Mouse (Mus musculus): Measurements from ENCODE around the gene Gm10406. TPM values are rescaled to one million over a fixed set of nuclear protein-coding genes. Genes with fewer than 3 reads are reported as not detected.
"Not testable (repeated sequence)": the region's sequence is repeated elsewhere in the genome, so short reads cannot be mapped to it uniquely, and the experiment has no call there.

Gm10406 gene
- 0.45 and 0.82 TPM in 2 replicates for polyA plus RNA-seq (2015; fragmentation: Nextera tagmentation; extraction: Ambion mirVana)

GRCm38 (mm10) chr14:7026781-7027749 lies at the start of gene Gm10406:
Gm10406 (minus strand) TSS chr14:7027449.
- not testable (repeated sequence) for H3K27me3 ChIP-seq (replicated peaks); H3K9ac ChIP-seq; H3K27ac ChIP-seq; H3K9me3 ChIP-seq; H3K4me1 ChIP-seq; H3K36me3 ChIP-seq; ATAC-seq (ENCODE audit: insufficient read depth, low FRiP score, low read depth)
- Histone ChIP-seq H3K4me2 (peak within 1 kb of the TSS; percentile 85), H3K4me3 (replicated peaks) (peak within 1 kb of the TSS; percentile 47)
- WGBS: 1% methylated on average over 59 of the region's 70 CpGs

GRCm38 (mm10) chr14:7044870-7045269 lies 17.6 kb upstream of the Gm10406 start, which contains the start of gene Gm3685:
Gm3685 (minus strand) TSS chr14:7044970.
- not testable (repeated sequence) for H3K27ac ChIP-seq; H3K36me3 ChIP-seq; H3K4me2 ChIP-seq; H3K4me1 ChIP-seq; H3K4me3 ChIP-seq (replicated peaks); H3K27me3 ChIP-seq (replicated peaks); H3K9ac ChIP-seq; H3K9me3 ChIP-seq; ATAC-seq (ENCODE audit: insufficient read depth, low FRiP score, low read depth)
- no CpG with 5 or more reads among the region's 2 CpGs for WGBS

GRCm38 (mm10) chr14:7026274-7026673 lies 975 bp downstream of the Gm10406 start:
- not testable (repeated sequence) for H3K4me2 ChIP-seq; H3K9me3 ChIP-seq; ATAC-seq (ENCODE audit: insufficient read depth, low FRiP score, low read depth); H3K36me3 ChIP-seq; H3K4me3 ChIP-seq (replicated peaks); H3K4me1 ChIP-seq; H3K27ac ChIP-seq; H3K9ac ChIP-seq; H3K27me3 ChIP-seq (replicated peaks)
- WGBS: 7% methylated on average over 9 of the region's 9 CpGs

- H3K27ac ChIP-seq; H3K4me3 ChIP-seq (replicated peaks); H3K9ac ChIP-seq; ATAC-seq (ENCODE audit: insufficient read depth, low FRiP score, low read depth); H3K4me2 ChIP-seq; H3K27me3 ChIP-seq (replicated peaks); H3K9me3 ChIP-seq; H3K4me1 ChIP-seq; H3K36me3 ChIP-seq: not testable (repeated sequence)
- 40% methylated on average over 1 of the region's 2 CpGs for WGBS
These were observed 53.5 kb downstream of the Gm10406 start, which contains the start of gene Gm6356 for GRCm38 (mm10) chr14:6973718-6974117. Gm6356 (minus strand) TSS chr14:6973818.

Other genes starting within 250 kb of the Gm10406 start
- gene Gm3642, start 187.1 kb downstream of the Gm10406 start, polyA plus RNA-seq (2015; fragmentation: Nextera tagmentation; extraction: Ambion mirVana): not detected in 2 replicates
- gene Gm3667, start 137.5 kb downstream of the Gm10406 start, polyA plus RNA-seq (2015; fragmentation: Nextera tagmentation; extraction: Ambion mirVana): 0.65 and 0.73 TPM in 2 replicates
- gene Gm6356, start 53.6 kb downstream of the Gm10406 start, polyA plus RNA-seq (2015; fragmentation: Nextera tagmentation; extraction: Ambion mirVana): not detected in 2 replicates
- not detected in 2 replicates for gene Gm3685, start 17.5 kb upstream of the Gm10406 start, polyA plus RNA-seq (2015; fragmentation: Nextera tagmentation; extraction: Ambion mirVana)
- gene Gm3696, start 73.2 kb upstream of the Gm10406 start, polyA plus RNA-seq (2015; fragmentation: Nextera tagmentation; extraction: Ambion mirVana): 1.2 and 1.3 TPM in 2 replicates
- not detected in 2 replicates for gene Gm6676, start 98.0 kb upstream of the Gm10406 start, polyA plus RNA-seq (2015; fragmentation: Nextera tagmentation; extraction: Ambion mirVana)
- 4.5 and 5.6 TPM in 2 replicates for gene Gm3512, start 147.1 kb upstream of the Gm10406 start, polyA plus RNA-seq (2015; fragmentation: Nextera tagmentation; extraction: Ambion mirVana)
- not detected in 2 replicates for gene Gm16434, start 167.1 kb upstream of the Gm10406 start, polyA plus RNA-seq (2015; fragmentation: Nextera tagmentation; extraction: Ambion mirVana)
- gene Gm3727, start 237.3 kb upstream of the Gm10406 start, polyA plus RNA-seq (2015; fragmentation: Nextera tagmentation; extraction: Ambion mirVana): not detected in 2 replicates

All from stomach, embryonic 15.5 days (tissue).